Mouse (Mus musculus) ovary, postnatal 10 days (tissue): ENCODE data around the gene Vezf1.

Experiments used
- DNase-seq: peaks from one replicate; pipeline ENCODE4 v3.0.0; 2022; ENCODE audit warnings: low spot score

The Vezf1 gene

GRCm38 (mm10) chr11:88126306-88126793 is 58.3 kb downstream of the Vezf1 start:
- DNase-seq, result no peak

GRCm38 (mm10) chr11:88128461-88128860 is 60.4 kb downstream of the Vezf1 start:
- DNase-seq, result no peak

- no peak for DNase-seq
These were observed 61.2 kb downstream of the Vezf1 start for GRCm38 (mm10) chr11:88129281-88129680.

GRCm38 (mm10) chr11:88129935-88130334 is 61.9 kb downstream of the Vezf1 start:
- DNase-seq, result no peak

- no peak for DNase-seq
These were observed 63.8 kb downstream of the Vezf1 start for GRCm38 (mm10) chr11:88131847-88132246.
